Mouse (Mus musculus) splenic B cell, adult 2 months (primary cell): Measurements from ENCODE around the gene Hadha.

Source experiments
- DNase-seq: peaks from one replicate; pipeline ENCODE4 v3.0.0-alpha.2; 2011; ENCODE audit warnings: low read depth, low spot score
- H3K27me3 ChIP-seq: 2 replicates; pipeline ENCODE4 v1.6.1; 2012; ENCODE audit warnings: mild to moderate bottlenecking, low read length, moderate library complexity, mixed read lengths; ENCODE audit not compliant: control insufficient read depth, poor library complexity, insufficient read depth, severe bottlenecking
- H3K36me3 ChIP-seq: 2 replicates; pipeline ENCODE4 v1.6.1; 2012; ENCODE audit warnings: mild to moderate bottlenecking, low read length, moderate library complexity, mixed read lengths; ENCODE audit not compliant: control insufficient read depth, poor library complexity, insufficient read depth, severe bottlenecking

Hadha gene

DNA sequence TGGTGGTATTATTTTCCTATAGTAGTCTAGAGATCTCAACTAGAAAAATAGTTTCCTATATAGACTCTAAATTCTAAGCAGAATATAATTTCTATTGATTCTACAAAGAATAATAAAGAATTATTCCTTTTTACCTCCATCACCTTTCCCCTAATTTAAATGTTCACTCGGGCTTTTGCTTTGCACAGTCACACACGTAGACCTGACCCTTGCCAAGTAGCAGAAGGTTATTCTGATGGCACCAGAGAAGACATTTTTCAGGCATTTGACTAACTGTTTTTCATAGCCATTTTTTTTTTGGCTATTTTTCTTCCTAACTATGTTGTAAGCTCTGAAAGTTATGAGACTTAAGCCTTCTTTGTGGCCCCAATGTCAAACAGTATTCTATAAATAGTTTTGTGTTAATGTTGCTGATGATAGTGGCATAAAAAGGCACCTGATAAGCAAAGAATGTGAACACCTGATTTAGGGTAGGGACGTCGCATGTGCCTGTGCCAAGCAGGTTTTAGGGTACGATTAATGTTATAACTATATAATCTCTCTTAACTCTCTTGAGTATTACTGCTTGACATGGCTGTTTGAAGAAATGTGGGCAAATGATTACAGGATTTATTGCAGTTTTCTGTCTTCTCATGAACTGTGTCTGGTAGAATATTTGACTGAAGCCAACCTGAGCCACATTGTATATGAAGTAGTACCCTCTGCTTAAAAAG is 10.4 kb upstream of the Hadha start:
- Histone ChIP-seq H3K27me3 (no peaks in the 10 kb centered on the region), H3K36me3 (peaks cover 8% of the 10 kb centered on the region; the same call in 1 of the 2 replicates)
- DNase-seq: no peak

DNA sequence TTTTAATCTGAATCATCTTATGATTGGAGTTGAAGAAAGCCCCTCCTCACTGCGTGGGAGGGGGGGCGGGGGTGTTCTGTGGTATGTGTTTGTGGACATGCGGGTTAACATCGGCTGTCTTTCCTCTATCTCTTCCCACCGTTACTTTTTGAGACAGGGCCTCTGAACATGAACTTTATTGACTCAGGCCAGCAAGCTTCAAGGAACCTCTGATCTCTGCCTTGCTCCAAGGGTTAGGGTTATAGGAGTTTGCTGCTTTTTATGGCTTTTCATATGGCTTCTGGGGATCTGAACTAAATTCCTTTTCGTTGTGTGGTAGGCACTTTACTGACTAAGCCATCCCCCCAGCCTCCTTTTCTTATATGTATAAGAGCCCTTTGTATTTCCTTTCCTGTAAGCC is 7.4 kb upstream of the Hadha start:
- DNase-seq: no peak
- no peaks in the 10 kb centered on the region for H3K27me3 ChIP-seq
- no peaks in the 10 kb centered on the region for H3K36me3 ChIP-seq

GRCm38 (mm10) chr5:30161836-30162235 is 6.9 kb upstream of the Hadha start:
- Histone ChIP-seq H3K27me3 (no peaks in the 10 kb centered on the region), H3K36me3 (no peaks in the 10 kb centered on the region)
- DNase-seq: no peak

- no peaks in the 10 kb centered on the region for H3K27me3 ChIP-seq
- H3K36me3 ChIP-seq: no peaks in the 10 kb centered on the region
These were observed 4.6 kb upstream of the Hadha start for GRCm38 (mm10) chr5:30159601-30160000.

GRCm38 (mm10) chr5:30155821-30156629 is 1.1 kb upstream of the Hadha start:
- DNase-seq: peak; percentile 49
- no peaks in the 10 kb centered on the region for H3K27me3 ChIP-seq
- H3K36me3 ChIP-seq: no peaks in the 10 kb centered on the region

More at GRCm38 (mm10) chr5:30159601-30160000, 4.6 kb upstream of the Hadha start:
- DNase-seq: no peak

DNA sequence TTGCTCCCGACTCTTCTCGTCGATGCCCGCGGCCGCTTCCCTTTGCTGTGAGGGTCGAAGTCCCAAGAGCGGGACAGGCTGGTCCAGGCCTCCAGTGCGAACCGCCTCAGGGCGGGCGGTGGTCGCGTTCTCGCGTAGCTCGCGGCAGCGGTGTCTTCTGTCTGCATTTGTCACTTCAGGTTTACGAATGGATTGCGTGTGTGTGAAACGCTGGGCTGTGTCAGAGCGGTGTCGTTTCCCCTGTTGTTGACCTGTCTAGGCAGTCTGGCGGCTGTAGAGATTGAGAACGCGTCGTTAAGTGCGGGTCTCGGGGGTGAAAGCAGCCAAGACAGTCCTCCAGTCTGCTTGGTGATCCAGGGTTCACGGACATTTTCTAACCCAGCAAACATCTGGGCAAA is 432 bp upstream of the Hadha start:
- no peaks in the 10 kb centered on the region for H3K27me3 ChIP-seq
- no peaks in the 10 kb centered on the region for H3K36me3 ChIP-seq
- DNase-seq: no peak

- no peak for DNase-seq
- Histone ChIP-seq H3K27me3 (no peaks in the 10 kb centered on the region), H3K36me3 (no peaks in the 10 kb centered on the region)
These were observed 949 bp downstream of the Hadha start for GRCm38 (mm10) chr5:30154013-30154412.

GRCm38 (mm10) chr5:30153222-30153621 is 1.7 kb downstream of the Hadha start:
- H3K36me3 ChIP-seq: no peaks in the 10 kb centered on the region
- H3K27me3 ChIP-seq: no peaks in the 10 kb centered on the region
- no peak for DNase-seq

GRCm38 (mm10) chr5:30152413-30152812 is 2.5 kb downstream of the Hadha start:
- Histone ChIP-seq H3K36me3 (no peaks in the 10 kb centered on the region), H3K27me3 (no peaks in the 10 kb centered on the region)
- no peak for DNase-seq

DNA sequence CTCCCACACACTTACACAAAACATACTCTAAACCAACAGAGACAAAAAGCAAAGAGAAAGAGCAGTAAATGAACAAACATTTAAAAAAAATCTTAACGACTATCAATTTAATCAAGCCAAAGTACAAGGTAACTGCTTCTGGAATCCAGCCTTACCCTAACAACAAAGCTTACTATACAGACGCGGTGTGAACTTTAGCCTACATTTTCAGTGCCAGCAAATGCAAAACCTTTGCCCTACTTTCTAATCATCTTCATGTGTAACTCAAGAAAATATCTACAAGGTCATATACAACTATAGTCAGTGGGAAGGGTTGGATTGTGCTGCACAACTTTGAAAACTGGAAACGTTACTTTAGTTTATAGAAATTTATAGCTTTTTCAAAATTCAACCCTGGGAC is 3.0 kb downstream of the Hadha start:
- DNase-seq: no peak

GRCm38 (mm10) chr5:30148133-30148920 is 6.6 kb downstream of the Hadha start:
- Histone ChIP-seq H3K27me3 (no peaks in the 10 kb centered on the region), H3K36me3 (peaks cover 7% of the 10 kb centered on the region)
- no peak for DNase-seq

More for the DNA sequence above, 3.0 kb downstream of the Hadha start:
- Histone ChIP-seq H3K36me3 (no peaks in the 10 kb centered on the region), H3K27me3 (no peaks in the 10 kb centered on the region)

DNA sequence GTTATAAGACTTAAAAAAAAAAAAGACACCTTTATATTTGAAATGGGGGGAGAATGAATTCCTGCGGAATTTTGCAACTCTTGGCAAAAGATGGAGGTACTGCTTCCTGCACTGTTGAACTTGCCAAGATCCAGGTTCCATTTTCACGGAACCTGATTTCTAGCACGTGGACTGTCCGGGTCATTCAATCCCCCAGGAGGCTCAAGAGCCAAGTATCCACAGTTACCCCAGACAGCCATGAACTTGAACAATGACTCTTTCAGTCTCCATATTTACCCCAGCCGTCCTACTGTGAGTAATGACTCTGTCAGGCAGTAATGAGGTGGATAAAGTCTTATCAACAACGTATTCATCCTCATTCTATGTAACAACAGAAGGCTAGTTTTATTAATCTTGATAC is 8.4 kb downstream of the Hadha start:
- DNase-seq: no peak
- Histone ChIP-seq H3K36me3 (peaks cover 9% of the 10 kb centered on the region), H3K27me3 (no peaks in the 10 kb centered on the region)

DNA sequence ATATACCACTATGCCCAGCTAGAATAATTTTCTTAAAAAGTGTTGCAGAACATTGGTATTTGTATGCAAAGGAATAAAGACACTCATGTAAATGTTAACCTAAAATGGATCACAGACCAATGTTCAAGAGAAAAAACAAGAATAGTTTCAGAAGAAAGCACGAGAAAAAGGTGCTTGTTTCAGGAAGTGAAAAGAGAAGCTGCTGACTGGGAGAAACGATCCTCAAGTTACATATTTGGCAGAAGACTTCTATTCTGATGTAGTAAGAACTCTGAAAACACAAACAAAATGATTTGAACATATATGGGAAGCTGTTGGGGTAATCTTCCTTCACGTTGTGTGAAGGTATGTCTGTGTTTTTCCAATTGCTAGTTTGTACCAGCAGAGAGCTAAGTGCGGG is 16.8 kb downstream of the Hadha start:
- DNase-seq: no peak
- Histone ChIP-seq H3K27me3 (no peaks in the 10 kb centered on the region), H3K36me3 (peaks cover 14% of the 10 kb centered on the region)

GRCm38 (mm10) chr5:30137271-30137670 is 17.7 kb downstream of the Hadha start:
- no peak for DNase-seq
- Histone ChIP-seq H3K36me3 (peaks cover 14% of the 10 kb centered on the region), H3K27me3 (no peaks in the 10 kb centered on the region)
